ENCODE assay signal across 9 mouse cellular contexts in the genomic region with DNA sequence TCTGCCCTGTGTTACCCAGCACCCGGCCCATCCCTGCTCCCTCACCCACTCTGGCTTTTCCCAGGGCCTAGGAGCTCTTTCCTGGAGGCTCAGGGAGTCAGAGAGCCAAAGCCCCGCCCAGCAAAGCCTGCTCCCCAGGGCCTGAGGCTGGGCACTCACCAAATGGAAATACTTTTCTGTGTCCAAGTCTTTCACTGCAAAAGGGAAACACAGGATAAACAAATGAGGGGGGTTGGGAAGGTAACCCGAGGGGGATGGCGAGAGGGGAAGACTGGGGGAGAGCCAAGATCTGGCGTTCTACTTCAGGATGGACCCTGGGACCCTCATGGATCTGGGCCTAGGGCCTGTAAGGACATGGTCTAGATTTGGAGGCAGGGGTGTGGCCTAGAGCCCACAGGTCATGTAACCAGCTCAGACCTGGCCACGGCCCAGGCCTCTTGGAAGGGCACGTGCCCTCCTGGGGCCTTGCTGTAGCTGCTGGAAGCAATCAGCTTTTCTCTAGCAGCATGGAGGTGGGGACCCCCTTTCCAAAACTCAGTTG. TPM values are rescaled to one million over a fixed set of nuclear protein-coding genes. Genes with fewer than 3 reads are reported as not detected.
DNase-seq lines count a peak whose midpoint lies in the region; ATAC-seq lines count a peak whose summit lies in the region.
"Had no signal": no experiment of that assay in that cellular context is flagged by ENCODE, and none has a peak within 500 bp of the region (broad histone marks: within the 10 kb centered on the region; RNA-seq: fewer than 3 reads in every experiment).

No protein-coding gene starts in this region.

- H3K4me1 ChIP-seq in stomach, embryonic 15.5 days: peaks cover 33% of the 10 kb centered on the region
- H3K4me1 ChIP-seq in midbrain, embryonic 13.5 days (replicated peaks): peaks cover 16% of the 10 kb centered on the region

- no peaks in the 10 kb centered on the region for H3K27me3 ChIP-seq in stomach, embryonic 15.5 days (replicated peaks)
- H3K27me3 ChIP-seq in midbrain, embryonic 13.5 days: no peaks in the 10 kb centered on the region

- no peak overlapping the region for H3K4me3 ChIP-seq in stomach, embryonic 15.5 days (replicated peaks)
- no peak overlapping the region for H3K4me3 ChIP-seq in midbrain, embryonic 13.5 days (replicated peaks)

- peak overlapping the region; percentile 49 for H3K27ac ChIP-seq in stomach, embryonic 15.5 days
- H3K27ac ChIP-seq in midbrain, embryonic 13.5 days: no peak overlapping the region

- intact Hi-C loops in gastrocnemius, postnatal 14 days (cut with DNase I; ENCODE audit: low total_unique reads): no loop called here

- peak; percentile 37 for DNase-seq in right cerebral cortex, postnatal 4 days
- no peak for DNase-seq in right cerebral cortex, postnatal 10 days (ENCODE audit: low spot score in 2 of 2)
- DNase-seq in gastrocnemius, postnatal 14 days: peak; percentile 89
- peak; percentile 85 for DNase-seq in kidney, postnatal 10 days
- DNase-seq in layer of hippocampus, adult 11-12 months (ENCODE audit: low spot score): no peak
- DNase-seq in T-cell, adult 2 months (ENCODE audit: low spot score): no peak

- H3K4me2 ChIP-seq in stomach, embryonic 15.5 days: no peak overlapping the region
- no peak overlapping the region for H3K4me2 ChIP-seq in midbrain, embryonic 13.5 days (replicated peaks)

- 54% methylated on average over 7 of the region's 7 CpGs for WGBS in stomach, embryonic 15.5 days
- WGBS in midbrain, embryonic 13.5 days: 83% methylated on average over 7 of the region's 7 CpGs

- peaks cover 2% of the 10 kb centered on the region; the same call in 1 of the 2 replicates for H3K36me3 ChIP-seq in stomach, embryonic 15.5 days
- no peaks in the 10 kb centered on the region for H3K36me3 ChIP-seq in midbrain, embryonic 13.5 days

- no peaks in the 10 kb centered on the region for H3K9me3 ChIP-seq in stomach, embryonic 15.5 days
- H3K9me3 ChIP-seq in midbrain, embryonic 13.5 days: no peaks in the 10 kb centered on the region

- ATAC-seq in stomach, embryonic 15.5 days (ENCODE audit: insufficient read depth, low FRiP score, low read depth): no peak
- ATAC-seq in midbrain, embryonic 13.5 days: no peak

- H3K9ac ChIP-seq in stomach, embryonic 15.5 days: no peak overlapping the region
- H3K9ac ChIP-seq in midbrain, embryonic 13.5 days (replicated peaks): no peak overlapping the region

RNA-seq across cellular contexts. Expression of gene H1foo, which starts 14.5 kb away (rescaled TPM):
- not detected for total RNA-seq in gastrocnemius, postnatal 14 days (2021)
- polyA plus RNA-seq in stomach, embryonic 15.5 days (2015; fragmentation: Nextera tagmentation; extraction: Ambion mirVana): not detected in 2 replicates
- not detected in 2 replicates for polyA plus RNA-seq in midbrain, embryonic 13.5 days (2015; fragmentation: Nextera tagmentation; extraction: Ambion mirVana)
- total RNA-seq: MEL had no signal

RNA-seq across cellular contexts. Expression of gene Rho, which starts 27.7 kb away (rescaled TPM):
- total RNA-seq in gastrocnemius, postnatal 14 days (2021): under 1 TPM; 0.14 to 0.22 TPM
- polyA plus RNA-seq in stomach, embryonic 15.5 days (2015; fragmentation: Nextera tagmentation; extraction: Ambion mirVana): 0.15 and 0.31 TPM in 2 replicates
- 0.05 and 0.21 TPM in 2 replicates for polyA plus RNA-seq in midbrain, embryonic 13.5 days (2015; fragmentation: Nextera tagmentation; extraction: Ambion mirVana)
- total RNA-seq: MEL had no signal

RNA-seq across cellular contexts. Expression of gene Plxnd1, which starts 35.6 kb away (rescaled TPM):
- 10 to 100 TPM; 65.6 to 80.3 TPM for total RNA-seq in gastrocnemius, postnatal 14 days (2021)
- polyA plus RNA-seq in stomach, embryonic 15.5 days (2015; fragmentation: Nextera tagmentation; extraction: Ambion mirVana): 31.3 and 37.7 TPM in 2 replicates
- polyA plus RNA-seq in midbrain, embryonic 13.5 days (2015; fragmentation: Nextera tagmentation; extraction: Ambion mirVana): 6.5 and 8.2 TPM in 2 replicates

Comparison
In these comparisons a context has a peak if more than half of its experiments do, and no peak if none do; other contexts are left out.
1. DNase-seq: peak in right cerebral cortex, postnatal 4 days (single experiment), gastrocnemius, postnatal 14 days (single experiment) and kidney, postnatal 10 days (single experiment); none in right cerebral cortex, postnatal 10 days (0 of 2), layer of hippocampus, adult 11-12 months (single experiment) and T-cell, adult 2 months (single experiment).